Comparison of ENCODE assay signal across 38 mouse cellular contexts in the genomic region with DNA sequence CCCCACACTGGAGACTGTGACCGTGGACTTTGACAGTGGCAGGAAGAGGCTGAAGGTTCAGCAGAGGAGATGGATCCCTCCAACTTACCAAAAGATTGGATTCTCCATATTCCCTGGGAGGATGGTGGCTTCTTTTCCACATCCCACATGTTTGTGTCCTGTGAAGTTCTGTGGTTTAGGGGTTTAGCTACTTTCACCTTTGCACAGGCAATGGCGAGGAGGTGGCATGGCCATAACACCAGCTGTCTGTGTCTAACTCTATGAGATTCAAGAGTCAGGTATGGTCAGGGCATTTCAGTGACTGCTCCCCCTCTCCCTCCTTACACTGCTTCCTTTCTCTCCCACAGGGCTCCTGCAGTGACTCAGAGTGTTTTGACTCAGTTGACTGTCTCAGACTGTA. TPM values are rescaled to one million over a fixed set of nuclear protein-coding genes. Genes with fewer than 3 reads are reported as not detected.
"Had no signal": no experiment of that assay in that cellular context is flagged by ENCODE, and none has a peak within 500 bp of the region (broad histone marks: within the 10 kb centered on the region; RNA-seq: fewer than 3 reads in every experiment).

No protein-coding gene starts in this region.

- H3K4me3 ChIP-seq: embryonic facial prominence, embryonic 10.5 days; embryonic facial prominence, embryonic 12.5 days; embryonic facial prominence, embryonic 13.5 days; embryonic facial prominence, embryonic 15.5 days; erythroblast, embryonic 14.5 days; forebrain, embryonic 10.5 days; forebrain, embryonic 12.5 days; forebrain, embryonic 13.5 days; forebrain, embryonic 15.5 days; gastrocnemius, adult 2 months; heart, adult 2 months had no signal

- DNase-seq: cerebellum, adult 2 months; cerebellum, adult 8-10 months; cerebellum, adult 9-10 months; cerebellum, adult 9-11 months; cerebellum, postnatal 10 days; cerebellum, postnatal 14 days; cerebellum, postnatal 25 days; cerebellum, postnatal 36 days; embryo, embryonic 11 days; forebrain, postnatal 0 days; gastrocnemius, adult 2 months; gastrocnemius, postnatal 10 days; gastrocnemius, postnatal 14 days; gastrocnemius, postnatal 25 days; gastrocnemius, postnatal 36 days; heart, adult 18-20 months; heart, adult 2 months had no signal

- H3K27ac ChIP-seq: embryonic facial prominence, embryonic 10.5 days; embryonic facial prominence, embryonic 12.5 days; embryonic facial prominence, embryonic 13.5 days; embryonic facial prominence, embryonic 15.5 days; forebrain, embryonic 10.5 days; forebrain, embryonic 12.5 days; forebrain, embryonic 13.5 days; forebrain, embryonic 15.5 days; gastrocnemius, adult 2 months; heart, adult 2 months had no signal

- H3K36me3 ChIP-seq: embryonic facial prominence, embryonic 10.5 days; embryonic facial prominence, embryonic 12.5 days; embryonic facial prominence, embryonic 13.5 days; embryonic facial prominence, embryonic 15.5 days; forebrain, embryonic 10.5 days; forebrain, embryonic 12.5 days; forebrain, embryonic 15.5 days had no signal

RNA-seq across cellular contexts. Expression of gene H2-Aa, which starts 18.9 kb away (rescaled TPM):
- polyA plus RNA-seq: embryonic facial prominence, embryonic 10.5 days; embryonic facial prominence, embryonic 11.5 days; erythroblast, embryonic 14.5 days; forebrain, embryonic 11.5 days; forebrain, embryonic 12.5 days; forebrain, embryonic 15.5 days; forebrain, embryonic 16.5 days had no signal

RNA-seq across cellular contexts. Expression of gene H2-Ob, which starts 30.0 kb away (rescaled TPM):
- polyA plus RNA-seq: embryonic facial prominence, embryonic 10.5 days; embryonic facial prominence, embryonic 11.5 days; embryonic facial prominence, embryonic 12.5 days; embryonic facial prominence, embryonic 13.5 days; erythroblast, embryonic 14.5 days; forebrain, embryonic 10.5 days; forebrain, embryonic 11.5 days; forebrain, embryonic 12.5 days; forebrain, embryonic 13.5 days; forebrain, embryonic 15.5 days had no signal

RNA-seq across cellular contexts. Expression of gene H2-Eb1, which starts 36.9 kb away (rescaled TPM):
- polyA plus RNA-seq: erythroblast, embryonic 14.5 days had no signal

RNA-seq across cellular contexts. Expression of gene H2-Eb2, which starts 56.7 kb away (rescaled TPM):
- total RNA-seq: common myeloid progenitor, adult 5-6 weeks; forebrain, postnatal 0 days; gastrocnemius, adult 18-20 months; gastrocnemius, adult 2 months; gastrocnemius, adult 8-10 months; gastrocnemius, postnatal 10 days; gastrocnemius, postnatal 14 days; gastrocnemius, postnatal 25 days; gastrocnemius, postnatal 36 days; gastrocnemius, postnatal 4 days; granulocyte monocyte progenitor cell, adult 5-6 weeks; heart, adult 2 months had no signal
- polyA plus RNA-seq: cortical plate, adult 2 months; embryonic facial prominence, embryonic 10.5 days; embryonic facial prominence, embryonic 11.5 days; embryonic facial prominence, embryonic 12.5 days; embryonic facial prominence, embryonic 13.5 days; embryonic facial prominence, embryonic 14.5 days; embryonic facial prominence, embryonic 15.5 days; erythroblast, embryonic 14.5 days; forebrain, embryonic 10.5 days; forebrain, embryonic 11.5 days; forebrain, embryonic 12.5 days; forebrain, embryonic 13.5 days; forebrain, embryonic 14.5 days; forebrain, embryonic 16.5 days; frontal cortex, adult 2 months had no signal
